Mouse (Mus musculus) liver, embryonic 14.5 days (tissue): ENCODE measurements around the gene Nup107.

Experiments
- CTCF ChIP-seq: IDR thresholded peaks from 2 replicates; pipeline ENCODE4 v1.5.1; 2016; ENCODE audit warnings: antibody characterized with exemption, low read depth, control low read depth
- EP300 ChIP-seq: IDR thresholded peaks from 2 replicates; pipeline ENCODE4 v1.6.1; 2016; ENCODE audit warnings: antibody characterized with exemption, low read depth

DNA sequence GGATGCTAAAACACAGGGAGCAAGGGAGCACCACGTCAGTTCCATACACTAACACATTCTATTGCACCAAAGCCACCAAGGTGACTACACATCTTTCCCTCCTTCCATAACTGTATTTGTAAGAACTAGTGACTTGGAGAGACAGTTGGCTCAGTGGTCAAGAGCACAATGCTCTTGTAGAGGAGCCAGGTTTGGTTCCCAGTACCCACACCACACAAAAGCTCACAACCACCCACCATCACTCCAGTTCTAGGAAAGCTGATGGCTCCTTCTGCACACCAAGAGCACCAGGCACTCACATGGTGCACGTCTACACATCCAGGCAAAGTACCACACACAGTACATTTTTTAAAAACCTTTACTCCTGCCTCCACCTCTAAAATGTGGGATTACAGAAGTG lies 10.4 kb downstream of the Nup107 start:
- TF ChIP-seq CTCF = no peak
- no peak for TF ChIP-seq EP300
